Mouse (Mus musculus) kidney, postnatal 4 days (tissue): ENCODE measurements around the gene Gsg1l.

Experiments used
- DNase-seq, 2 experiments: peaks; one replicate each; pipeline ENCODE4 v3.0.0; 2021; ENCODE audit warnings: mixed read lengths in 2 of 2

Gene Gsg1l

DNA sequence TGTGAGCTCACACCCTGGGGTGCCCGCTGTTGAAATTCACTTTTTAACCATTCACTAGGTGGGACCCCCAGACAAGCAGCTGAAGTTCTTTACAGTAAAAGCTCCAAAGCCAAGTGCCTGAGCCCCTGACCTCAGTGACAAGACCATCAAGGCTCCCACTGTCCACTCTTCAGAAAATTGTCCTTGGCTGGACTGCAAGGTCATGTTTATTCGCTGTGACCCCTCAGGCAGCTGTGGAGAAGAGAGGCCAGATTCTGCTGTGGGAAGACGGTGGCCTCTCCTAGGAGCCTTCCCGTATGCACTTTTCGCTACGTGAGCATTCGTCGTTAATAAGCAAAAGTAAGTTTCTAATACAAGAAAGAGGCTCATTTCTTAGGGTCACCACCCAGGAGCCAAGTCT, 102.6 kb downstream of the Gsg1l start:
- peak; percentile 34 to 47 for DNase-seq

DNA sequence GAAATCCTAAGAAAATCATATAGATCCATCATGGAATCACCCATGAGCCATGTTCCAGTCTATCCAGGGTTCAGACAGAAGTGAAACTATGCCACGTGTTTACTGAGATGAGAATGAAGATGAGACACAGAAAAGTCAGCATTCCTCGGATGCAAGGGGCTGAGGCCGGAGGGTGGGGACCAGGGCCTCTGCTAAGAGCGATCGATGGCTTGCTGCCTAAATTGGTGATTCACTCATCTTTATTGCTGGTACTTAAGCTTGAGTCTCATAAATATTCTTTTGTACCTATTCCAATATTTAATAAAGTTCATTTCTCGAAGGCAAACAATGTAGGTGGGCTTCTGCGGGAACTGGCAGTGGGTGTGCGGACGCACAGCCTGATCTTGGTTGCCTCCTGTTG, 105.5 kb downstream of the Gsg1l start:
- DNase-seq = no peak

DNA sequence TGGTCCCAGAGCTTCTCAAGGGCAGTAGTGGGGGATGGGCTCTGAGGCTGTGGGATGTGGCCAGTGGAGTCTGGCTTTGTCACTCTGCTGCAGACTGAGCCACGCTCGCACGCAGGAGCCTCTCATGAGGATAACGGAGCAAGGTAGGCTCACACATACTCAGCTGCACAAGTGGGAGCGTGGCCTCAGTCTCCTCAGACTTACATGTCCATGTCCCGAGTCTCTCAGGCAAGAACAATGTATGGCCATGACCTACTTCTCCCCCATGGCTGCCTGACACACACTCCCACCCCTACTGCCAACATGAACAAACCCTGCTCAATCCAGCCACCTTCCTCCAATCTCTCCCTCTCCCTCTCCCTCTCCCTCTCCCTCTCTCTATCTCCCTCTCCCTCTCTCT, 106.8 kb downstream of the Gsg1l start:
- DNase-seq = no peak

DNA sequence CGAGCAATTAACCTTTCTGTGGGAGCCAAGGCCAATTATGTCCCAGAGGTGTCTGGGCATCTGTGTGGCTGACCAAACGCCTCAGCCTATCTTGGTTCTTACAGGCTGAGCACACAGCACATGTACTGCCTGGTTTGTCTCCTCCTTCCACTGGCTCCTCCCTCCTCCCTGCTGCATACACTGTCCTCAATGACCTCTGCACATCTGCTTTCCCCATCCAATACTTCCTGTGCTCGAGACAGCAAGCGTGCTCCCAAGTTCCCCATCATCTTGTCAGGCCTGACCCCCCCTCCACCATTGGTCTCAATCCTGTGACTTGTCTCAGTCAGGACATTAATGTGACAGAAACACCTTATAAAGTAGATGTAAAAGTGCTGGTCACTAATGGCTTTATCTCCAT, 108.3 kb downstream of the Gsg1l start:
- no peak for DNase-seq

DNA sequence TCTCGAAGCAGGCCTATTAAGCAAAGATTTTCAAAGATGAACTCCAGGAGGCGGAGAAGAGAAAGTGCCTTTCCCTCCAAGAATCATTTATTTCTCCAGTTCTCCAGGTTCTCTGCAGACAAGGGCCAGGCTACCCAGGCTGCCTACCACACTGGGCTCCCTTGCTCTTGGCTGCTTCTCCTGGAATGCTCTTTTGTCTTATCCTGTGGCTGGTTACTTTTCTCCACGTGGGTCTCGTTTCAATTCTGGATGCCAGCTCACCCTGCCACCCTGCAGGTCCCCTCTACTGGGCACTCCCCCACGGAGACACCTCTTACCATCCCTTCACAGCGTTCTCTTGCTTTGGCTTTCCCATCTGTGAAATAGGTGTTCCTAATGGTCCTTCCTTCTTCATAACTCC, 109.4 kb downstream of the Gsg1l start:
- DNase-seq = no peak

DNA sequence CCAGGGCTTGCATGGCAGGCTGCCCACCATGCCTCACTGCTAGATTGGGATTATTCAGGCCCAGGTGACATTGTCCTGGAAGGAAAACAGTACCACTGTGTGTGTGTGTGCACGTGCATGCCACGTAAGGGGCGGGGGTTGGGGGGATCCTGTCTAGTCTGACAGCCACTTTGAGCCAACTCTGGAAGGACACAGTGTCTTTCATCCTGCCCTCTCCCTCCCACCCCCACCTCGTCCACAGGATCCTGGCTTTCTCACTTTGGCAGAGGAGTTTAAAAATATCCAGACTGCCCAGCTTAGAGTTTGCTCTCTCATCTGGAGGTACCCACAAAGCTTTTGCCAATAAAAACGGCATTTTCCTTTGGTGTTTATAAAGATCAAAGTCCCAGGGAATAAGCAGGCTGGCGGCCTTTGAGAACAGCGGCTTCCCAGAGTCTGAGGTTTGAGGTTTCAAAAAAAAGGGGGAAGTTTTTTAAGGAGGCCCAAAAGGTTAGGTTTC, 110.0 kb downstream of the Gsg1l start:
- DNase-seq = no peak

DNA sequence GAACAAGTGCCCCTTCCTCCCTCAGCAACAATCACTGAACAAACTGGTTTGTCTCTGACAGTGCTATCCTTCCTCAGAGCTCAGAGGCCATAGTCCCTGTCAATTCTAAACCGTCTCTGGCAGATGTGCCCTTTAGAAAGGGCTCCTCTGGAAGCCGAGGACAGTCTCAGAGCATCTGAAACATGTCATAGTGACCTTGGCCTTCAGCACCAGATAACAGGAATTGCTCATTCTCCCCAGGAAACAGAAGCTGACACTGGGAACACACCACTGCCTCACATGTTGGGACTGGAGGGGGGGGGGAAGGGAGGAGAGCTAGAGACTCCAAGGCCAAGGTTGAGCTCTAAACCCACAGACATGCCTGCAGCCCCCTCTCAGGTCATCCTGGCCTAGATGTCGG, 113.1 kb downstream of the Gsg1l start:
- DNase-seq = no peak

DNA sequence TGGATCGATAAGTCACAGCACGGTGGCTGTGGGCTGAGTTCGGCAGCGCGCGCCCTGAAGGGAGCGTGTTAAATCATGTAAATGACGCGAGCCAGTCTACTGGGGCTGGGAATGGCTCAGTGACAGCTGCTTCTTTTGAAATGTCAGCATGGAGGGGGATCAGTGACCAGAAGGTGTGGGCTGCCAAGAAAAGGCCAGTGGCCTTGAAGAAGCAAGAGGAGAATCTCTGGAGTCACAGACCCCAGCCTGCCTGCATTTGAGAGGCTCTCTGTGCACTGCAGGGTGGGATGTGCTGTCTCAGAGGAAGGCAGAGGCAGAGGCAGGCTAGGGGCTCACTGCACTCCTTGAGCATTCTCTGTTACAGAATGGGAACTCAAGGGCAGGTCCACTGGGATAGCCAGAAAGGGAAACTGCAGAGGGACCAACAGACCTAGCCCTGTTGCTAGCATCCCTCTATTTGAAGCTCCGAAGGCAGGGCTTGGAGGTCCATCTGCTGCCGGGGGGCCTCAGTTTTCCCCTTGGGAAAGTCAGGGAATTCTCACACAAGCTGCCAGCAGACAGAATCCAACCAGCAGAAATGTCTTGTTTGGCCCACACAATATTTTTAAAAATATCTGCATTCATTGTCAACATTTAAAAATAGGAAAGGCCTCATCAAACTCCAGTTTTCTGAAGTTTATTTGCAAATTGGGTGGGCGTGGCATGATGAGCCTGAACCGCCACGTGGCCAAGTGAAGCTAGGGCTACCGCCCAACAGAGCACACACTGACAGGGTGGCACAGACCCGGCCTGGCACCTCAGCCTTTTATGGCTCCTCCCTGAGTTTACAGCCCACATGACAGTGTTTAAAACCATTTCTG, 115.6 kb downstream of the Gsg1l start:
- peak; percentile 31 to 47 for DNase-seq

DNA sequence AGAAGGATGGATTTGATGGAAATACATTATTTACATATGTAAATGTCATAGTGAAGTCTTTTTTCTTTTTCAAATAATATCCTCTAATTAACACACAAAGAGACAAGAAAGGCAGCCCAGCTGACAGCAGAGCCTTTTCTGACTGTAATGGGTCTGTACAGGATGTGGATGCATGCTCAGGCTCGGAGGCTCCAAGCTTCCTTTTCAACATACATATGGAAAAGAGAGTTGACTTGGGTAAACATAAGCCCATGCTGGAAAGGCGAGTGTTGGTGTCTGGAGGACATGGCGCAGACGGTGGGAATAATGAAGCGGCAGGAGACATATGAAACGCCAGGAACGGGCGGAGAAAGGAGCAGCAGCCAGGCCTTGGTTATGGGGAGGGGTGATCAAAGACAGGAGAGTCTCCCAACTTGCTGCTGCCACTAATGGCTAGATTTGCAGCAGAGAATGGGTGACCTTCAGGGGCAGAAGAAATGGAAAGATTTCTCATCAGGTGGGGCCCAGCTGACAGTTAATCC, 118.1 kb downstream of the Gsg1l start:
- DNase-seq = no peak

DNA sequence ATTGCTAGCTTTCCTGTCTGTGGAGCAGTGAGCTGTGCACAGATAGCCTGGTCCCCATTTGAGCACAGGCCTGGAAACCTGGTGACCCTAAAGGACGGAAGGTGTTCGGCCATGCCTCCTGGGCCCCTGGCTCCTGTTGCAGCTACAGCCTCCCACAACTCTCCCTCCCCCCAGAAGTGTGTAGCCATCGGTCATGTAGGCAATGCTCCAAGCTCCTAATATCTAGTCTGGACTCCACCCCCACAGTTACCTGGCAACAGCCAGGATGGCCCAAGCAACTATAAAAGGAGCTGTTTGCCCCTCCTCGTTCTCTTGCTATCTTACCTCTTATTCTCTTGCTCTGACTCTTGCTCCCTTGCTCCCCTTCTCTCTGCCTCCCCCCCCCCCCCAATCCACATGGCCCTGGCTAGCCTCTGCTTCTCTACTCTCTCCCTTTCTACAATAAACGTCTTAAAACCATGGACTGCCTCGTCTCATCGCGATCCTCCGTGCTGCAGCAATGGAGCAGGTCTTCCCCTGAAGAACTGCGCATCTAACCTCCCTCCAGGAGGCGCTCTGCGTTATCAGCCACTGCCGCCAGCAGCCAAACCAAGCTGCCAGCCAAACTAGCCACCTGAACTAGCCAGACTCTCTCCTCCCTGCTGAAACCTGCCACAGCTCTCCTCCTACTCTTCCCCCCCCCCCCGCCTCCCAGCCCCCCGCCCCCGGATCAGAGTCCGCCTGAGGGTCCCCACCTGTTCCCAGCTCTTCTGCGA, 122.7 kb downstream of the Gsg1l start:
- peak; percentile 18 to 20 for DNase-seq

DNA sequence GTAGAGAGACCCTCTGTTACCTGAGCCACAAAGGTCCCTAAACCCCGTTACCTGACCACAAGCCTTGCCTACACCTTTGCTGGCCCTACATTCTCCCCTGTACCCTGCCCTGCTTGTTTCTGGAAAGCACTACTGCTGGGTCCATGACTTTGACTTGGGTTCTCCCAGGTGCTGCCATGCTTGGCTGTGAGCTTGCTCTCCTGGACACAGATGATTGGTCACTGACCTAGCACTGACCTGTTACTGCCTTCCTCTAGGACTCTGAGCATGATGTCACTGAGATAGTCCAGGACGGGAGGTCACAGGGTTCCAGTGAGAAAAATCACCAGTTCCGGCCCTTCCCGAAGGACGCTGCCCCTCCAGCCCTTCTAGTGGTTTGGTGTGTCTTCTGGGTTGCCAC, 123.4 kb downstream of the Gsg1l start:
- peak in 1 of 2 experiments; percentile 25 for DNase-seq

DNA sequence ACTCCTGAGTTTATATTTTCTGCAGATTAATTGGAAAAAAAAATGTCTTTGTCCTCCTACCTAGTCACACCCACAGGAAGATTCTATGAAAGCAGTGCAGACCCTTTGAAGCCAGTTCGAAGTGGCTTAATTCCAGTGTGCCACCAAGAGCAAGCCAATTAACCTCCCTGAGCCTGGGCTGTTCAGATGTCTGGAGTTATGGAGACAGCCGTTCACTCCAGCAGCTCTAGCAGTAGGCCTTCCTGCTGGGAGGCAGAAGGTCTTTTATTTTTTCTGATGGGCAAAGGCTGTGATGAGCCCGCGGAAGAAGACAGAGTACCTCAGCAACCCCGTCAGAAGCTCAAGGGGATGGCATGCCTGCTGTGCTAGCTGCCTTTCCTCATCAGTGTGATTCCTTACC, 127.2 kb downstream of the Gsg1l start:
- DNase-seq = no peak

DNA sequence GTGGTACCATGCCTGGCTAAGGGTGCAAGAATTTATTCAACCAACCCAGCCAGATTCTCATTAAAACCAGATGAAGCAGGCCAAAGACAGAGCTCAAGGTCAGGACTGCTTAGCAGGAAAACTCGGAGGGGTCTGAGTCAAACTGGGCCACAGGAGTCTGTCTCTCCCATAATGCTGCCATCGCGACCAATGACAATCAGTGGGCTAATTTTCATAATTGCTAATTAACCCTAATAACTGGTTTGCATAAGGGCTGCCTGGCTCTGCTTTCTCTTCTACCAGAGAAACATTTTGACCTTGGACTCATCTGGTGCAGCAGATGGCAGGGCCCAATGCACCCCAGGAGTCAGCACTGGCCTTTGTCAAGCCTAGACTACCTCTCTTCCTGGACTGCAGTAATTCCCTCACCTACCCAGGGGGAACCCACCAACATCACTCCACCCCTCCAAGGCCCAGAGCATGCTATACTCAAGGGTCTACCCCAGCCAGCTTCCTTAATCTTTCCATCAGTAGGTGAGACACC, 127.8 kb downstream of the Gsg1l start:
- no peak for DNase-seq

DNA sequence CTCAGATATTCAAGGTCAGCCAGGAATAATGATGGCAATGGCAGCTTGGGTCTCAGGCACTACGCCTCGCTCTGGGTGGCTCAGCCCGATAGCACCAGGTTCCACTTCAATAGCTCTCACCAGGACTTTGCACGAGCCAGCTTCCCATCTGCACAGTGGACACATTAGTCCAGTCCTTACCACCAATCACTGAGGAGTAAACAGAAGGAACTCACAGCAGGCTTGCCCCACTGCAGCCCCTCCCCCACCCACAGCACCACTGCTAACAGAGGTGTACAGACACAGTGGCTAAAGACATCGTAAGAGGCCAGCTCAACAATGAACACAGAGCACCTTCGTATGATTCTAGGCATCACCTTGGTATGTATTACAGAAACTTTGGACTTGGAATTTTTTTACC, 128.4 kb downstream of the Gsg1l start:
- DNase-seq = peak in 1 of 2 experiments; percentile 27

DNA sequence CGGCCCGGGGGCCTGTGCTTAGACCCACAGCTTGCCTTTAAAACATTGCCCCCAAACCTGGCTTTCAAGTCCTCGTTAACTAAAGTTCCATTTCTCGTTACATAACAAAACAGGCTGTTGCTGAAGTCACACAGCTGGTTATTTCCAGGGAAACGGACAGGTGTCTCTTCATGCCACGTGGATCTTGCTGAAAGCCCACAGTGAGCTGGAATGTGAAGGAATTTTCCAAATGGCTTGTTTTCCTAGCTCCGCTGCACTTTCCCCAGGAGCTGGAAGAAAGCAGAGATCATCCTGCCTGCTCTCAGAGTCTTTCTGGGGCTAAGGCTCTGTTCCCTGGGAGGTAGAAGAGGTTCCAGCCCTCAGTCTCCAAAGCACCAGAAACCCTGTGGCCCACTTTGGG, 130.3 kb downstream of the Gsg1l start:
- peak in 1 of 2 experiments; percentile 25 for DNase-seq

DNA sequence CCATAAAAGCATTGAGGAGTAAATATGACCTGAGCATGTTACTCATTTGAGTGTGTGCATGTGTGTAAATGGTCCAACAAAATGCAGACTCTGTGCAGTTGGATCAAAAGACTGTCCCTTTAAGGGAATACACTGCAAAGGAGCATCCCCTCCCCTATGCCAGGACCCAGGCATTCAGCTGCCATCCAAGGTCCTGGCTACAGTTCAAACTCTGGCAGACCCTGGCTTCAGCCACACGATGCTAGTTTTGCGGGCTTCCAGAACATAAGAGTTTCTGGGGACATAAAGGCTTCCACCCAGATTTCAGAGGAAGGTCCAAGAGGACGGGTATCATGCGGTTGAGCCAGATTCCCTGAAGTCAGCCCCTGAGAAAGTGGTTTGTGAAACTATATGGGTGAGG, 133.2 kb downstream of the Gsg1l start:
- no peak for DNase-seq

DNA sequence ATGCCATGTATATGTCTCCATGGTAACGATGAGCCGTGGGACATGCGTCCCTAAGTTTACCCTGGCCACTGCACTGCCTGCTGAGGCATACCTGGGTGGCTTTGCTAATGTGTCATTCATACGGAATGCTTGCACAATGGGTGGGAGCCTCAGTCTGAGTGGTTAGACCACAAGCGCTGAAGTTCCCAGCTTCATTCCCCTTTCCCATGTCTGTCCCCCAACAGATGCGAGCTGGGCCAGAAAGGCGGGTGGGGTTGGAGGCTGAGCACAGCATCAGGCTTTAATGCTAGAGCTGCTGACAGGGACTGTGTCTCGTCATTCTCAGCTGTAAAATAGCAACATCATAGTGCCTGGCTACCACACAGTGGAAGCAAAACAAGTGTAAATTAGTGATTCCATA, 136.3 kb downstream of the Gsg1l start:
- DNase-seq = no peak

DNA sequence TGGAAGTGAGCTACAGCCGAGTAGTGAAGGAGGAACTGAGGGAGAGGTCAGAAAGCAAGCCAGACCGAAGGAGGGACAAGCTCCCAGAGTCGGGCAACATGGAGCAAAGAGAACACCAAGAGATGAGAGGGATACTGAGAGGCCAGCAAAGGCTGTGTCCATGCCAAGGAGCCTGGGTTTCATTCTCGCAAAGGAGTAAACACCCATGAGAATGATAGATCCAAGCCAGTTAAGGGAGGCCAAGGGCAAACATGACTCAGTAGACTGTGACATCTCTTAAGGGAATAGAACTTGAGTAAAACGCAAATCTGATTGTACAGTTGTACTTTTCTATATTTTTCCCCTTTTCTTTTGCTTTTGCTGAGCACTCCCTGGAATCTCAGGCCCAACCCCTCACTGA, 137.6 kb downstream of the Gsg1l start:
- DNase-seq = no peak

DNA sequence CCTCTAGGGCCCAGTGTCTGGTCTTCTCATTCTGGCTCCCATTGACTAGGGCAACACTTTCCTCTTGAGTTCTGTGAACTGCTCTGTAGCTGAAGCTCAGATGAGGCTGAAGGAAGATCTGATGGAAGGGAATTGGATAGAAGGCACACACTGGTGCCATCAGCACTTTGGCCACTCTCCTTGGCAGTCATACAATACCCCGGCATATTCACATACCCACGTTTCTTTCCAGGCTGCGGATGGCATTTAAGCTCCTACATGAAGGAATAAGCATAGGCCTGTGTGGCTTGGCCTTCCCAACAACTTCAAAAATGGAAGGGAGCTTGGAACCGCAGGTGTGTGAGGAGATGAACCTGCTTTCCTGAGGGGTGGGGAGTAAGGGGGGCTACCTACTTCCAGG, 138.7 kb downstream of the Gsg1l start:
- no peak for DNase-seq

DNA sequence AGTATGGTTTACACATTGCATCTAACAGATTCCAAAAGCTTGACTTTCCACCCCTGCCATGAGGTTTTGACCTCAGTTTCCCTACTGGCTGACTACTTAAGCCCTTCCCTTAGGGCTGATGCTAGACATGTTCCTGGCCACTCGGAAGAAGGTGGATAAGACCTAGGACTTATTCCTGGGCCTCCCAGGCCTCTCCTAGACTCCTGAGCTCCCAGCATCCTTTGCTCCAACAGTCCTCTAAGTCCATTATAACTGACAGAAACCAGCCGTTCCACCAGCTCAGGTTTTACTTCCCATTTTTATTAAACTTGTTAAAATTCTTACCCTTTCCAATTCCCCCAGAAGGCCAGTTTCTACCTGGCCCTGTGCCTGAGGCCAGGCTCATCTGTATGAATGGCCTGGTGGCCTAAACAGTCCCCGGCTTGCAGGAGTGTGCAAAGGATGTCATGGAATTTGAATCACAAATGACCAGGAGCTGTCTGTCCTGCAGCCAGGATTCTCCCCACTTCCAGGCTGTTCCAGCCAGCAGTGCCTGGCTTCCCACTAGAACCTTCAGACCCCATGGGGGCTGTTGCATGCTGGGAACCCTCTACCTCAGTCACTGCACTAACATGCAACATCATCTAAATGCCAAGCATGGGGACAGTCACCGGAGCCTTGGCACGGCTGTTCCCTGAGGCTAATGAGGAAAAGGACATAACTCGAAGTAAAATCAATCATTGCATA, 139.7 kb downstream of the Gsg1l start:
- no peak for DNase-seq

DNA sequence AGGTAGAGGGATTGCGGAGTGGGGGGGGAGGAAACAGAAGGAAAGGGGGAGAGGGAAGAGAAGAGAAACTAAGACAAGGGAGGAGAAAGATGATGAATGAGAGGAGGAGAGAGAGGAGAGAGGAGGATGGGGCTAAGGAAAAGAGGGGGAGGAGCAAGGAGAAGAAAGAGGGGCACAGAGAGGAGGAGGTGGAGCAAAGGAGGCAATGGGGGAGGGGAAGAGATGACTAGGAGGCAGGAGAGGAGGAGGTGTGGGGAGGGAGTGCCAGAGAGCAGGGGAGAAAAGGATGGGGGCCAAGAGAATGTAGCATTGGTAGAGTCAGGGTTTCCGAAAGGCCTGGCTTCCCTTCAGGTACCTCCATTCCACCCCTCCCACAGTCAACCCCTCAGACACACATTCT, 147.9 kb downstream of the Gsg1l start:
- DNase-seq = no peak

DNA sequence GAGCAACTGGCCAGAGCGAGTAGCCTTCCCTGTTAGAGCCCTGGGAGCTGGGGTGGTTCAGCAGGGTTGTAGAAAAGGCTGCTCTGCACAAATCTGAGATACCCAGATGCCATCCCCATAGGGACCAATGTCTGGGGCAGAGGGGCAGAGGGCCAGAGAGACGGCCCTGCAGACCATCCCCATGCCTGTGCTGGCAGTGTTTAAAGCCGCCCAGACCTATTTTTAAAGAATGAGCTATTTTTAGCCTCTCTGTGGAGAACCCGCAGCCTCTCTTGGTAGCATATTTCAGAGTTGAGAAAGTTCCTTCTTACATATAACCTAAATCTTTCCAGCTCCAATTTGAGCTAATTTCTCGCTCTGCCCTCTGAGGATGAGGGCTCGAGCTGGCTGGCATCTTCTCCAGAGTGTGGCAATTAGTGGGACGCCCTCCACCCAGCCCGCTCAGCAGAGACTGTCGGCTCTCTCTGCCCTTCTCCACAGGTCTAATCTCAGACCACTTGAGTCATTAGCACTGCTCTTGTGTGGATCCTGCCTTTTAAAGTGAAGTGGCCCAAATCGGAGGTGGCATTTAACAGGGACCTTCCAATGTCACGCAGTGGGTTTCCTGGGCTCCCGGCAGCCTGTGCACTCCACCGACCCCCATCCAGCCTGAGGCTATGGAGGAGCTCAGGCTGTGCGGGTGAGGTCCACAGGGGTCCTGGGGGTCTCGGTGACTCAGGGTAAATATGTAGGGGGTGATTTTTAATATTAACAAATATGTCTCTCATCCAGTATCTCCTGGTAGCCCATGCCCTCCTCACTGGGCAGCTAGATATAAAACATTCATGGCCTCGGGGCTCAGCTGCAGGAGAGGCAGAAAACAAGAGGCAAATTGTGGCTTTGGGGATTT, 148.6 kb downstream of the Gsg1l start:
- DNase-seq = no peak
